Mouse (Mus musculus) myocyte (in vitro differentiated cells): Measurements from ENCODE around the gene Tnip3.

Experiments
- CEBPB ChIP-seq: IDR thresholded peaks from 2 replicates; pipeline ENCODE4 v1.6.1; 2011; ENCODE audit warnings: mild to moderate bottlenecking, moderate library complexity; ENCODE audit not compliant: poor library complexity, insufficient read depth, severe bottlenecking
- E2F4 ChIP-seq: IDR thresholded peaks from one replicate; pipeline ENCODE4 v1.6.1; 2011; ENCODE audit warnings: mild to moderate bottlenecking, control low read depth, moderate library complexity; ENCODE audit not compliant: insufficient read depth
- MAX ChIP-seq: IDR thresholded peaks from one replicate; pipeline ENCODE4 v1.6.1; 2011; ENCODE audit warnings: low read depth, mild to moderate bottlenecking, control low read depth
- MYOD1 ChIP-seq, 3 experiments: IDR thresholded peaks; one replicate each; pipeline ENCODE4 v1.6.1; 2011; ENCODE audit warnings: control low read depth in 2 of 3, low read depth in 2 of 3, mild to moderate bottlenecking in 2 of 3, moderate library complexity in 1 of 3; ENCODE audit not compliant: insufficient read length in 2 of 3, control insufficient read depth in 1 of 3
- MYOG ChIP-seq, 3 experiments: IDR thresholded peaks; one replicate each; pipeline ENCODE4 v1.6.1; 2011; ENCODE audit warnings: control low read depth in 2 of 3, low read depth in 2 of 3, mild to moderate bottlenecking in 2 of 3; ENCODE audit not compliant: insufficient read length in 2 of 3, control insufficient read depth in 1 of 3, insufficient read depth in 1 of 3
- POLR2A ChIP-seq: IDR thresholded peaks from one replicate; pipeline ENCODE4 v1.6.1; 2011; ENCODE audit warnings: low read depth, mild to moderate bottlenecking, control low read depth, moderate library complexity; ENCODE audit not compliant: insufficient read length
- POLR2AphosphoS2 ChIP-seq: IDR thresholded peaks from one replicate; pipeline ENCODE4 v1.6.1; 2011; ENCODE audit warnings: low read depth, control low read depth; ENCODE audit not compliant: insufficient read length
- REST ChIP-seq: IDR thresholded peaks from one replicate; pipeline ENCODE4 v1.6.1; 2011; ENCODE audit warnings: mild to moderate bottlenecking, control low read depth, moderate library complexity; ENCODE audit not compliant: insufficient read depth, insufficient read length
- TCF12 ChIP-seq: IDR thresholded peaks from one replicate; pipeline ENCODE4 v1.6.1; 2011; ENCODE audit warnings: mild to moderate bottlenecking, control low read depth; ENCODE audit not compliant: poor library complexity, insufficient read depth, severe bottlenecking
- TCF3 ChIP-seq: IDR thresholded peaks from one replicate; pipeline ENCODE4 v1.6.1; 2011; ENCODE audit warnings: low read depth, control low read depth; ENCODE audit not compliant: insufficient read length
- USF1 ChIP-seq: IDR thresholded peaks from one replicate; pipeline ENCODE4 v1.6.1; 2011; ENCODE audit warnings: low read depth, mild to moderate bottlenecking, control low read depth, moderate library complexity

DNA sequence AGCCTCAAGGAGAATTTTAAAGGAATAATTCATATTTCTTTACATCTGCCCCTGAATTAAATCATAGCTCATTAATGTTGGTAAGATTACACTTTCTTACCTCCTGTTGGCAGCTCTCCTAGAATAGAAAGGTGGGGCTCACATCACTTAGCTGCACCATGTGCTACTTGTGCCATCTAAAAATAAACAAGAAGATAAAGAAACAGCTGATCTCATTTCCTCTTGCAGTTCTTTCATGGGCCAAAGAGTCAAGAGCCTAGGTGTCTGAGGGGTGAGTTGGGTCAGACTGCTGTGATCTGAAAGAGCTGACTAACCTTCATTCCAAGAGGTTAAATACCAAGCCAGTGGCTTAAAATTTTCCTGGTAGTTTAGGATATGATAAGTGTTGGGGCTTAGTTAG lies 86.7 kb downstream of the Tnip3 start:
- TF ChIP-seq POLR2A (no peak), MYOG (IDR thresholded peaks at IDR 0.05; ENCODE audit: control insufficient read depth in 1 of 3, insufficient read depth in 1 of 3, insufficient read length in 2 of 3, low read depth in 2 of 3) (no peak), POLR2AphosphoS2 (no peak), TCF3 (no peak), MAX (no peak), MYOD1 (IDR thresholded peaks at IDR 0.05; ENCODE audit: control insufficient read depth in 1 of 3, insufficient read length in 2 of 3, low read depth in 2 of 3) (no peak), CEBPB (no peak), TCF12 (no peak), USF1 (no peak), E2F4 (no peak), REST (no peak)
